Mouse (Mus musculus) limb, embryonic 10.5 days (tissue): ENCODE results near the gene 4930412O13Rik. TPM values are rescaled to one million over a fixed set of nuclear protein-coding genes. Genes with fewer than 3 reads are reported as not detected.
A peak's percentile ranks its signal among the peaks of the same experiment; 100 is the strongest.

Source experiments
- DNase-seq: peaks from one replicate; pipeline ENCODE4 v3.0.0-alpha.2; 2017; ENCODE audit warnings: low spot score
- H3K27ac ChIP-seq: fragments of 300-500 bp; sonication (generic); 2 replicates; pipeline ENCODE4 v1.5.1; 2016; ENCODE audit warnings: mild to moderate bottlenecking
- H3K27me3 ChIP-seq: fragments of 300-500 bp; sonication (generic); 2 replicates; pipeline ENCODE4 v1.6.1; 2016; ENCODE audit warnings: low read depth, mild to moderate bottlenecking; ENCODE audit not compliant: poor library complexity, severe bottlenecking
- H3K36me3 ChIP-seq: fragments of 300-500 bp; sonication (generic); 2 replicates; pipeline ENCODE4 v1.6.1; 2016; ENCODE audit warnings: mild to moderate bottlenecking, moderate library complexity
- H3K4me1 ChIP-seq: fragments of 300-500 bp; sonication (generic); 2 replicates; pipeline ENCODE4 v1.6.1; 2016
- H3K4me3 ChIP-seq: fragments of 300-500 bp; sonication (generic); 2 replicates; pipeline ENCODE4 v1.5.1; 2016; ENCODE audit warnings: mild to moderate bottlenecking, moderate library complexity
- H3K9me3 ChIP-seq: fragments of 300-500 bp; sonication (generic); replicated peaks from 2 replicates; pipeline ENCODE4 v1.6.1; 2016; ENCODE audit warnings: mild to moderate bottlenecking
- WGBS: fragments of 180-500 bp; shearing (Covaris S2); methylation state at CpG from one replicate; pipeline ENCODE4 v1.1.7; 2016; 5-methylcytosine and 5-hydroxymethylcytosine counted together
- polyA plus RNA-seq: library from polyadenylated mRNA; unstranded; fragments of >200 nt; fragmentation: Nextera tagmentation; extraction: Ambion mirVana; gene quantifications from 2 replicates; pipeline ENCODE4 v1.2.1, GENCODE M21; 2016

4930412O13Rik gene
- 0.46 and 0.55 TPM in 2 replicates for polyA plus RNA-seq

GRCm38 (mm10) chr2:9881051-9881591, at the start of gene 4930412O13Rik:
Gene 4930412O13Rik (plus strand): TSS chr2:9881252.
- peak; percentile 81 for DNase-seq
- H3K4me3 ChIP-seq = peak within 1 kb of the TSS; percentile 58
- peaks cover 89% of the 10 kb centered on the region for H3K27me3 ChIP-seq
- H3K9me3 ChIP-seq = no peaks in the 10 kb centered on the region
- WGBS = under 1% methylated on average over 34 of the region's 35 CpGs
- no peaks in the 10 kb centered on the region for H3K36me3 ChIP-seq
- H3K4me1 ChIP-seq = peaks cover 66% of the 10 kb centered on the region
- H3K27ac ChIP-seq = peak within 1 kb of the TSS; percentile 86

GRCm38 (mm10) chr2:9833712-9834111, 47.3 kb upstream of the 4930412O13Rik start:
- no peaks in the 10 kb centered on the region for H3K27me3 ChIP-seq
- no peaks in the 10 kb centered on the region for H3K36me3 ChIP-seq
- DNase-seq = no peak
- no peak overlapping the region for H3K4me3 ChIP-seq
- H3K9me3 ChIP-seq = no peaks in the 10 kb centered on the region
- no peak overlapping the region for H3K27ac ChIP-seq
- WGBS = 82% methylated on average over 7 of the region's 7 CpGs
- H3K4me1 ChIP-seq = no peaks in the 10 kb centered on the region

GRCm38 (mm10) chr2:9835195-9835594, 45.9 kb upstream of the 4930412O13Rik start:
- 54% methylated on average over 7 of the region's 7 CpGs for WGBS
- DNase-seq = no peak

GRCm38 (mm10) chr2:9852851-9853576, 28.0 kb upstream of the 4930412O13Rik start:
- no peak overlapping the region for H3K4me3 ChIP-seq
- DNase-seq = no peak
- no peaks in the 10 kb centered on the region for H3K27me3 ChIP-seq
- 34% methylated on average over 13 of the region's 13 CpGs for WGBS
- peaks cover 6% of the 10 kb centered on the region for H3K4me1 ChIP-seq
- H3K9me3 ChIP-seq = no peaks in the 10 kb centered on the region
- H3K27ac ChIP-seq = no peak overlapping the region
- H3K36me3 ChIP-seq = no peaks in the 10 kb centered on the region

More at GRCm38 (mm10) chr2:9835195-9835594, 45.9 kb upstream of the 4930412O13Rik start:
- Histone ChIP-seq H3K9me3 (no peaks in the 10 kb centered on the region), H3K27ac (no peak overlapping the region), H3K27me3 (no peaks in the 10 kb centered on the region), H3K4me3 (no peak overlapping the region), H3K4me1 (no peaks in the 10 kb centered on the region), H3K36me3 (no peaks in the 10 kb centered on the region)

- Histone ChIP-seq H3K4me3 (no peak overlapping the region), H3K27ac (no peak overlapping the region), H3K4me1 (peaks cover 6% of the 10 kb centered on the region), H3K27me3 (no peaks in the 10 kb centered on the region), H3K9me3 (no peaks in the 10 kb centered on the region), H3K36me3 (no peaks in the 10 kb centered on the region)
- DNase-seq = no peak
- 52% methylated on average over 4 of the region's 4 CpGs for WGBS
Observed at GRCm38 (mm10) chr2:9855861-9856260, 25.2 kb upstream of the 4930412O13Rik start.

- H3K36me3 ChIP-seq = no peaks in the 10 kb centered on the region
- no peak overlapping the region for H3K27ac ChIP-seq
- H3K4me1 ChIP-seq = no peaks in the 10 kb centered on the region
- H3K27me3 ChIP-seq = no peaks in the 10 kb centered on the region
- H3K4me3 ChIP-seq = no peak overlapping the region
- DNase-seq = no peak
- 88% methylated on average over 5 of the region's 5 CpGs for WGBS
- no peaks in the 10 kb centered on the region for H3K9me3 ChIP-seq
Observed at GRCm38 (mm10) chr2:9860698-9861097, 20.4 kb upstream of the 4930412O13Rik start.

GRCm38 (mm10) chr2:9867092-9867825, 13.8 kb upstream of the 4930412O13Rik start:
- Histone ChIP-seq H3K4me1 (peaks cover 11% of the 10 kb centered on the region), H3K27me3 (peaks cover 37% of the 10 kb centered on the region), H3K36me3 (no peaks in the 10 kb centered on the region), H3K27ac (no peak overlapping the region), H3K9me3 (no peaks in the 10 kb centered on the region), H3K4me3 (no peak overlapping the region)
- 44% methylated on average over 12 of the region's 12 CpGs for WGBS
- no peak for DNase-seq

GRCm38 (mm10) chr2:9871141-9871716, 9.8 kb upstream of the 4930412O13Rik start:
- Histone ChIP-seq H3K4me1 (peaks cover 27% of the 10 kb centered on the region), H3K27me3 (peaks cover 76% of the 10 kb centered on the region), H3K36me3 (no peaks in the 10 kb centered on the region), H3K27ac (no peak overlapping the region), H3K4me3 (no peak overlapping the region), H3K9me3 (no peaks in the 10 kb centered on the region)
- no peak for DNase-seq
- WGBS = 25% methylated on average over 4 of the region's 4 CpGs

GRCm38 (mm10) chr2:9871798-9872197, 9.3 kb upstream of the 4930412O13Rik start:
- H3K27ac ChIP-seq = no peak overlapping the region
- 26% methylated on average over 6 of the region's 6 CpGs for WGBS

GRCm38 (mm10) chr2:9872682-9873081, 8.4 kb upstream of the 4930412O13Rik start:
- DNase-seq = peak; percentile 44
- WGBS = 5% methylated on average over 12 of the region's 12 CpGs
- Histone ChIP-seq H3K36me3 (no peaks in the 10 kb centered on the region), H3K9me3 (no peaks in the 10 kb centered on the region), H3K4me1 (peaks cover 37% of the 10 kb centered on the region), H3K4me3 (peak overlapping the region; percentile 26), H3K27me3 (peaks cover 89% of the 10 kb centered on the region), H3K27ac (no peak overlapping the region; the same call in 1 of the 2 replicates)

More at GRCm38 (mm10) chr2:9871798-9872197, 9.3 kb upstream of the 4930412O13Rik start:
- Histone ChIP-seq H3K36me3 (no peaks in the 10 kb centered on the region), H3K4me1 (peaks cover 29% of the 10 kb centered on the region), H3K27me3 (peaks cover 82% of the 10 kb centered on the region), H3K9me3 (no peaks in the 10 kb centered on the region), H3K4me3 (no peak overlapping the region)
- DNase-seq = no peak

GRCm38 (mm10) chr2:9873757-9874156, 7.3 kb upstream of the 4930412O13Rik start:
- H3K36me3 ChIP-seq = no peaks in the 10 kb centered on the region
- H3K27ac ChIP-seq = no peak overlapping the region
- H3K4me3 ChIP-seq = no peak overlapping the region
- peaks cover 45% of the 10 kb centered on the region for H3K4me1 ChIP-seq
- peaks cover 97% of the 10 kb centered on the region for H3K27me3 ChIP-seq
- H3K9me3 ChIP-seq = no peaks in the 10 kb centered on the region
- DNase-seq = peak; percentile 35
- WGBS = 15% methylated on average over 2 of the region's 2 CpGs

- Histone ChIP-seq H3K27me3 (peaks cover 89% of the 10 kb centered on the region), H3K36me3 (no peaks in the 10 kb centered on the region), H3K4me1 (peaks cover 49% of the 10 kb centered on the region), H3K4me3 (peak overlapping the region; percentile 28), H3K27ac (no peak overlapping the region), H3K9me3 (no peaks in the 10 kb centered on the region)
- DNase-seq = peak; percentile 57
- WGBS = 6% methylated on average over 39 of the region's 39 CpGs
Observed at GRCm38 (mm10) chr2:9874467-9875219, 6.4 kb upstream of the 4930412O13Rik start.
